Mouse (Mus musculus): Measurements from ENCODE around the gene Cldn12. TPM values are rescaled to one million over a fixed set of nuclear protein-coding genes. Genes with fewer than 3 reads are reported as not detected.

The Cldn12 gene
- polyA plus RNA-seq (2015; fragmentation: Nextera tagmentation; extraction: Ambion mirVana), result 7.3 and 8.3 TPM in 2 replicates

GRCm38 (mm10) chr5:5514196-5515076, at the start of gene Cldn12:
TSS of gene Cldn12 (minus strand) at chr5:5514958.

GRCm38 (mm10) chr5:5559079-5559740, 44.5 kb upstream of the Cldn12 start, which contains the start of gene Gtpbp10:
TSS of gene Gtpbp10 (minus strand) at chr5:5559538.

GRCm38 (mm10) chr5:5479043-5479442, 35.7 kb downstream of the Cldn12 start, which contains the start of gene 1700015F17Rik:
TSS of gene 1700015F17Rik (minus strand) at chr5:5479143.

Other genes with a start within 250 kb of the Cldn12 start
- 7.7 and 13.2 TPM in 2 replicates for gene Cdk14, start 94.6 kb downstream of the Cldn12 start, polyA plus RNA-seq (2015; fragmentation: Nextera tagmentation; extraction: Ambion mirVana)
- not detected in 2 replicates for gene 1700015F17Rik, start 35.8 kb downstream of the Cldn12 start, polyA plus RNA-seq (2015; fragmentation: Nextera tagmentation; extraction: Ambion mirVana)
- gene Gtpbp10, start 44.6 kb upstream of the Cldn12 start, polyA plus RNA-seq (2015; fragmentation: Nextera tagmentation; extraction: Ambion mirVana), result 20.1 and 23.1 TPM in 2 replicates
- gene Gm8773, start 58.8 kb upstream of the Cldn12 start, polyA plus RNA-seq (2015; fragmentation: Nextera tagmentation; extraction: Ambion mirVana), result 3.1 and 5.6 TPM in 2 replicates
- 3.2 and 3.7 TPM in 2 replicates for gene Cfap69, start 149.3 kb upstream of the Cldn12 start, polyA plus RNA-seq (2015; fragmentation: Nextera tagmentation; extraction: Ambion mirVana)
- 6.6 and 10.9 TPM in 2 replicates for gene Steap2, start 179.6 kb upstream of the Cldn12 start, polyA plus RNA-seq (2015; fragmentation: Nextera tagmentation; extraction: Ambion mirVana)
- 33.0 and 46.6 TPM in 2 replicates for gene Steap1, start 234.4 kb upstream of the Cldn12 start, polyA plus RNA-seq (2015; fragmentation: Nextera tagmentation; extraction: Ambion mirVana)

Measured in adrenal gland, postnatal 0 days (tissue).